Mouse (Mus musculus) lung, embryonic 14.5 days (tissue): ENCODE results near the gene Lrrc42. TPM values are rescaled to one million over a fixed set of nuclear protein-coding genes. Genes with fewer than 3 reads are reported as not detected.

Experiments
- ATAC-seq: fragments of 200-750 bp; cut with Nextera tagmentation; 2 replicates; pipeline ENCODE4 v1.8.0; 2017; ENCODE audit warnings: mild to moderate bottlenecking, moderate TSS enrichment, moderate library complexity; ENCODE audit not compliant: insufficient read depth
- DNase-seq: peaks from one replicate; pipeline ENCODE4 v3.0.0-alpha.2; 2015
- H3K27ac ChIP-seq: fragments of 300-500 bp; sonication (generic); 2 replicates; pipeline ENCODE4 v1.5.1; 2014; ENCODE audit warnings: low read depth, mild to moderate bottlenecking, moderate library complexity
- H3K27me3 ChIP-seq: fragments of 300-500 bp; sonication (generic); 2 replicates; pipeline ENCODE4 v1.6.1; 2014; ENCODE audit warnings: low read length, control low read depth; ENCODE audit not compliant: insufficient read depth
- H3K36me3 ChIP-seq: fragments of 300-500 bp; sonication (generic); 2 replicates; pipeline ENCODE4 v1.6.1; 2014; ENCODE audit warnings: control low read depth; ENCODE audit not compliant: insufficient read depth
- H3K4me1 ChIP-seq: fragments of 300-500 bp; sonication (generic); 2 replicates; pipeline ENCODE4 v1.6.1; 2014; ENCODE audit warnings: antibody characterized with exemption, control low read depth; ENCODE audit not compliant: insufficient read depth
- H3K4me2 ChIP-seq: fragments of 300-500 bp; sonication (generic); 2 replicates; pipeline ENCODE4 v1.6.1; 2014; ENCODE audit warnings: mild to moderate bottlenecking
- H3K4me3 ChIP-seq: fragments of 300-500 bp; sonication (generic); 2 replicates; pipeline ENCODE4 v1.5.1; 2014; ENCODE audit warnings: low read depth, low read length
- H3K9ac ChIP-seq: fragments of 300-500 bp; sonication (generic); 2 replicates; pipeline ENCODE4 v1.6.1; 2014
- H3K9me3 ChIP-seq: fragments of 300-500 bp; sonication (generic); 2 replicates; pipeline ENCODE4 v1.6.1; 2016; ENCODE audit warnings: low read depth, low read length, control low read depth
- CTCF ChIP-seq: IDR thresholded peaks from 2 replicates; pipeline ENCODE4 v1.5.1; 2016; ENCODE audit warnings: antibody characterized with exemption, low read depth
- WGBS: fragments of 180-500 bp; shearing (Covaris S2); extraction: QIAGEN DNeasy Blood & Tissue Kit; methylation state at CpG from one replicate; pipeline ENCODE4 v1.1.7; 2014; 5-methylcytosine and 5-hydroxymethylcytosine counted together
- polyA plus RNA-seq: library from polyadenylated mRNA; unstranded; fragments of >200 nt; fragmentation: Nextera tagmentation; extraction: Ambion mirVana; gene quantifications from 2 replicates; pipeline ENCODE4 v1.2.1, GENCODE M21; 2014

The Lrrc42 gene
- polyA plus RNA-seq, 1 experiment from 2014 or later = 69.0 TPM

DNA sequence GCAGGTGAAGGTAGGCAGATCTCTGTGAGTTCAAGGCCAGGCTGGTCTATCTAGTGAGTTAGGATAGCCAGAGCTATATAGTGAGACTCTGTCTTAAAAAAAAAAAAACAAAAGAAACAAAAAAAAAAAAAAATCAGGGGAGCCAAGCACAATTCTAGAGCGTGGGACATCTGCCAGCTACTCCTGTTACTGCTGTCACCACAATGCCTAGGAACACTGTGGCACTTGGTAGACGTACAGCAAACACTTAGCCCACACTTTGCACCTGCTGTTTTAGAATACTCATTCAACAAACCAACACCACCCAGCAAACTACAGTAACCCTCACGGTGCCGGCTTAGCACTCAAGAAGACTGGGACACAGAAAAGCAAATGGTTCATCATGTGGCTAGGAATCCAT, 41.9 kb downstream of the Lrrc42 start:
- H3K36me3 ChIP-seq = no peaks in the 10 kb centered on the region
- ATAC-seq = no peak
- 58% methylated on average over 4 of the region's 4 CpGs for WGBS
- H3K27me3 ChIP-seq = no peaks in the 10 kb centered on the region
- TF ChIP-seq CTCF = no peak
- H3K9ac ChIP-seq = no peak overlapping the region
- peak overlapping the region; percentile 56; the same call in 1 of the 2 replicates for H3K27ac ChIP-seq
- no peaks in the 10 kb centered on the region for H3K9me3 ChIP-seq
- peak; percentile 60 for DNase-seq
- no peak overlapping the region for H3K4me3 ChIP-seq
- H3K4me2 ChIP-seq = no peak overlapping the region
- no peaks in the 10 kb centered on the region for H3K4me1 ChIP-seq

GRCm38 (mm10) chr4:107210483-107211097, 42.7 kb downstream of the Lrrc42 start:
- no peak overlapping the region for H3K9ac ChIP-seq
- H3K4me3 ChIP-seq = no peak overlapping the region
- WGBS = 47% methylated on average over 5 of the region's 5 CpGs
- no peaks in the 10 kb centered on the region for H3K4me1 ChIP-seq
- no peaks in the 10 kb centered on the region for H3K9me3 ChIP-seq
- DNase-seq (peak; percentile 45), ATAC-seq (peak; percentile 63)
- H3K27ac ChIP-seq = peak overlapping the region; percentile 74
- no peak overlapping the region for H3K4me2 ChIP-seq
- 0 out of 2 replicates have a peak, but pooled peaks cover under 1% of the 10 kb centered on the region for H3K36me3 ChIP-seq
- no peaks in the 10 kb centered on the region for H3K27me3 ChIP-seq
- TF ChIP-seq CTCF = no peak

- Histone ChIP-seq H3K4me2 (no peak within 1 kb of the TSS), H3K27ac (peak within 1 kb of the TSS; percentile 74; the same call in 1 of the 2 replicates)
- no peak for TF ChIP-seq CTCF
Observed at GRCm38 (mm10) chr4:107208880-107209279, 44.5 kb downstream of the Lrrc42 start, which contains the start of gene Ldlrad1. Gene Ldlrad1, plus strand, starts transcription at chr4:107209180.

DNA sequence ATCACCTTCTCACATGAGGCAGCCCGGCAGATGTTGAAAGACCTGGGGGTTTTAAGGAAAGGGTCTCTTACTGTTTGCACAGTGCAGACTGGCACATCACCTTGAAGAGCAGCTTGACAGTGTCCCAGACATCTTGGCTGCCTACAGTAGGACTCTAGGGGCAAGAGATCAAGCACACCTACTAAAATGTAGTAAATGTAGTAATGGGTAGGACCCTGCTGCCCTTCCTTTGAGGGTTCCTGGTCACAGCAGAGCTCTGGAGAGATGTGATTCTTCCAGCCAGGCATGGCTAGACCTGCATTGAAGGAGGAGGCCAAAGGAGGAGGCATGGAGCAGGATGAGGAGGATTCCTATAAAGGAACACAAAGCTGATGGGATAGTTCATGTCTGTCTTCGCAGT, 46.3 kb downstream of the Lrrc42 start:
- DNase-seq (no peak), ATAC-seq (no peak)
- Histone ChIP-seq H3K4me2 (no peak overlapping the region), H3K9me3 (no peaks in the 10 kb centered on the region), H3K27me3 (no peaks in the 10 kb centered on the region), H3K9ac (no peak overlapping the region), H3K27ac (no peak overlapping the region), H3K36me3 (peaks cover 31% of the 10 kb centered on the region), H3K4me1 (no peaks in the 10 kb centered on the region), H3K4me3 (no peak overlapping the region)
- 92% methylated on average over 2 of the region's 2 CpGs for WGBS
- TF ChIP-seq CTCF = no peak

More at GRCm38 (mm10) chr4:107208880-107209279, 44.5 kb downstream of the Lrrc42 start, which contains the start of gene Ldlrad1:
- 88% methylated on average over 3 of the region's 3 CpGs for WGBS
- no peaks in the 10 kb centered on the region for H3K9me3 ChIP-seq
- H3K9ac ChIP-seq = no peak within 1 kb of the TSS
- no peak for ATAC-seq
- H3K36me3 ChIP-seq = 0 out of 2 replicates have a peak, but pooled peaks cover 12% of the 10 kb centered on the region
- DNase-seq = no peak
- H3K4me3 ChIP-seq = no peak within 1 kb of the TSS
- no peaks in the 10 kb centered on the region for H3K27me3 ChIP-seq
- H3K4me1 ChIP-seq = no peaks in the 10 kb centered on the region

DNA sequence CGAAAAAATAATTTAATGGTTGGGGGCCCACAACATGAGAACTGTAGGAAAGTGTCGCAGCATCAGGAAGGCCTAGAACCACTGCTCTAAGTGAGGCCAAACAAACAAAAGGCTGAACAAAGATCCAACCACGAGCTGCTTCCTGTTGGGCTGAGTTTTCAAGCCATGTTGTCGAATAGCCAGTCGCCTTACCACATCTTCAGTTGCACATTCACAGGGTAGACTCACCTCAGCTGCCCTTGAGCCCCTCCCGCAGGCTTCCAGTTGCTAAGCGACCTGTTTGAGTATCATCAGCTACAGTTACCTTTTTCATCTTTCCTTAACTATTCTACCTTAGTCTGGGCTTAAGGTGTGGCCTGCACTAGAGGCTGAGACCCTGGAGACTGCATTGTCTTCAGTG, 50.3 kb downstream of the Lrrc42 start:
- no peaks in the 10 kb centered on the region for H3K27me3 ChIP-seq
- H3K4me1 ChIP-seq = no peaks in the 10 kb centered on the region
- TF ChIP-seq CTCF = no peak
- H3K9me3 ChIP-seq = no peaks in the 10 kb centered on the region
- 76% methylated on average over 7 of the region's 7 CpGs for WGBS
- ATAC-seq (no peak), DNase-seq (no peak)
- no peak overlapping the region for H3K27ac ChIP-seq
- no peak overlapping the region for H3K9ac ChIP-seq
- no peak overlapping the region for H3K4me3 ChIP-seq
- H3K36me3 ChIP-seq = peaks cover 68% of the 10 kb centered on the region
- H3K4me2 ChIP-seq = no peak overlapping the region

GRCm38 (mm10) chr4:107201779-107202178, 51.6 kb downstream of the Lrrc42 start:
- no peak for ATAC-seq
- H3K36me3 ChIP-seq = peaks cover 78% of the 10 kb centered on the region

DNA sequence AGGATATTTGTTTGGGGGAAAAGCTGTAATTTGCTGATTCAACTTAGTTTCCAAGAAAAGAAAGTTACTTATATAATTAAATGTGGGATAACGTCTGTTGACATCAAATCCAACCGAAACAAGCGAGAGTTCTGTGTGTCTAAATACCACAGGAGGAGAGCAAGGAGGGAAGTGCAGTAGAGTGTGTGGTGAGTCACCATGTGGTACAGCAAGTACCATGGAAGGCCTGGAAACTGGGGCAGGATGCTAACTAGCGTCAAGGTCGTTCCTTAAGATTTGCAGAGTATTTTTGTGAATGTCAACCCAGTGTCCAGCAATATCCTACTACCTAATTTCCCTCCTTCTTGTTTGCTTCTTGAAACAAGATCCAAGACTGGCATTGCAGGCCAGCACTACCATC, 55.3 kb downstream of the Lrrc42 start:
- Histone ChIP-seq H3K36me3 (peaks cover 90% of the 10 kb centered on the region), H3K27ac (no peak overlapping the region), H3K4me2 (no peak overlapping the region), H3K27me3 (no peaks in the 10 kb centered on the region), H3K9me3 (no peaks in the 10 kb centered on the region), H3K4me3 (no peak overlapping the region), H3K9ac (no peak overlapping the region), H3K4me1 (no peaks in the 10 kb centered on the region)
- DNase-seq = no peak
- ATAC-seq = no peak
- TF ChIP-seq CTCF = no peak
- WGBS = 89% methylated on average over 5 of the region's 5 CpGs

More at GRCm38 (mm10) chr4:107201779-107202178, 51.6 kb downstream of the Lrrc42 start:
- no peak overlapping the region for H3K4me2 ChIP-seq
- no peak overlapping the region for H3K4me3 ChIP-seq
- H3K27me3 ChIP-seq = no peaks in the 10 kb centered on the region
- no peaks in the 10 kb centered on the region for H3K4me1 ChIP-seq
- H3K9me3 ChIP-seq = no peaks in the 10 kb centered on the region
- H3K9ac ChIP-seq = no peak overlapping the region
- no peak overlapping the region for H3K27ac ChIP-seq
- TF ChIP-seq CTCF = no peak
- DNase-seq = no peak
- WGBS = 95% methylated on average over 3 of the region's 3 CpGs
